Mouse (Mus musculus): ENCODE measurements around the gene Tspan14.

Gene Tspan14

GRCm38 (mm10) chr14:40988780-40989179 is 22.2 kb upstream of the Tspan14 start:
- H3K4me3 ChIP-seq (replicated peaks; ENCODE audit: low read length) = no peak overlapping the region
- H3K9me3 ChIP-seq (ENCODE audit: low read length) = no peaks in the 10 kb centered on the region
- no peaks in the 10 kb centered on the region for H3K36me3 ChIP-seq (ENCODE audit: insufficient read depth, low read length)
- TF ChIP-seq NANOG (IDR thresholded peaks at IDR 0.05; ENCODE audit: borderline replicate concordance, low read length) (no peak), CTCF (conservative IDR thresholded peaks at IDR 0.05; ENCODE audit: low read length) (no peak), POU5F1 (IDR thresholded peaks at IDR 0.05; ENCODE audit: borderline replicate concordance, low read length) (no peak)
- H3K27me3 ChIP-seq (ENCODE audit: insufficient read depth, low read length) = peaks cover 3% of the 10 kb centered on the region; the same call in 1 of the 2 replicates
- H3K4me1 ChIP-seq (replicated peaks; ENCODE audit: low read depth, low read length) = no peaks in the 10 kb centered on the region; the same call in 1 of the 2 replicates

GRCm38 (mm10) chr14:40987184-40987583 is 20.6 kb upstream of the Tspan14 start:
- Histone ChIP-seq H3K27me3 (ENCODE audit: insufficient read depth, low read length) (peaks cover 3% of the 10 kb centered on the region; the same call in 1 of the 2 replicates), H3K9me3 (ENCODE audit: low read length) (no peaks in the 10 kb centered on the region), H3K4me3 (replicated peaks; ENCODE audit: low read length) (no peak overlapping the region), H3K36me3 (ENCODE audit: insufficient read depth, low read length) (no peaks in the 10 kb centered on the region), H3K4me1 (replicated peaks; ENCODE audit: low read depth, low read length) (no peaks in the 10 kb centered on the region; the same call in 1 of the 2 replicates)
- TF ChIP-seq POU5F1 (IDR thresholded peaks at IDR 0.05; ENCODE audit: borderline replicate concordance, low read length) = no peak
- TF ChIP-seq NANOG (IDR thresholded peaks at IDR 0.05; ENCODE audit: borderline replicate concordance, low read length) = no peak
- TF ChIP-seq CTCF (conservative IDR thresholded peaks at IDR 0.05; ENCODE audit: low read length) = no peak

- Histone ChIP-seq H3K9me3 (ENCODE audit: low read length) (no peaks in the 10 kb centered on the region), H3K4me3 (replicated peaks; ENCODE audit: low read length) (no peak overlapping the region), H3K4me1 (replicated peaks; ENCODE audit: low read depth, low read length) (no peaks in the 10 kb centered on the region; the same call in 1 of the 2 replicates), H3K27me3 (ENCODE audit: insufficient read depth, low read length) (peaks cover 3% of the 10 kb centered on the region; the same call in 1 of the 2 replicates), H3K36me3 (ENCODE audit: insufficient read depth, low read length) (no peaks in the 10 kb centered on the region)
- TF ChIP-seq CTCF (conservative IDR thresholded peaks at IDR 0.05; ENCODE audit: low read length) = no peak
- no peak for TF ChIP-seq POU5F1 (IDR thresholded peaks at IDR 0.05; ENCODE audit: borderline replicate concordance, low read length)
- no peak for TF ChIP-seq NANOG (IDR thresholded peaks at IDR 0.05; ENCODE audit: borderline replicate concordance, low read length)
These were observed 19.0 kb upstream of the Tspan14 start for GRCm38 (mm10) chr14:40985635-40986034.

- Histone ChIP-seq H3K27me3 (ENCODE audit: insufficient read depth, low read length) (no peaks in the 10 kb centered on the region), H3K4me1 (replicated peaks; ENCODE audit: low read depth, low read length) (no peaks in the 10 kb centered on the region), H3K9me3 (ENCODE audit: low read length) (no peaks in the 10 kb centered on the region), H3K36me3 (ENCODE audit: insufficient read depth, low read length) (no peaks in the 10 kb centered on the region), H3K4me3 (replicated peaks; ENCODE audit: low read length) (no peak overlapping the region)
- no peak for TF ChIP-seq NANOG (IDR thresholded peaks at IDR 0.05; ENCODE audit: borderline replicate concordance, low read length)
- TF ChIP-seq CTCF (conservative IDR thresholded peaks at IDR 0.05; ENCODE audit: low read length) = no peak
- no peak for TF ChIP-seq POU5F1 (IDR thresholded peaks at IDR 0.05; ENCODE audit: borderline replicate concordance, low read length)
These were observed 13.1 kb upstream of the Tspan14 start for GRCm38 (mm10) chr14:40979723-40980122.

- Histone ChIP-seq H3K9me3 (ENCODE audit: low read length) (no peaks in the 10 kb centered on the region), H3K36me3 (ENCODE audit: insufficient read depth, low read length) (no peaks in the 10 kb centered on the region), H3K4me3 (replicated peaks; ENCODE audit: low read length) (no peak overlapping the region), H3K27me3 (ENCODE audit: insufficient read depth, low read length) (no peaks in the 10 kb centered on the region), H3K4me1 (replicated peaks; ENCODE audit: low read depth, low read length) (no peaks in the 10 kb centered on the region)
- no peak for TF ChIP-seq CTCF (conservative IDR thresholded peaks at IDR 0.05; ENCODE audit: low read length)
- no peak for TF ChIP-seq POU5F1 (IDR thresholded peaks at IDR 0.05; ENCODE audit: borderline replicate concordance, low read length)
- no peak for TF ChIP-seq NANOG (IDR thresholded peaks at IDR 0.05; ENCODE audit: borderline replicate concordance, low read length)
These were observed 12.4 kb upstream of the Tspan14 start for GRCm38 (mm10) chr14:40979002-40979401.

GRCm38 (mm10) chr14:40975127-40975721 is 8.6 kb upstream of the Tspan14 start:
- TF ChIP-seq NANOG (IDR thresholded peaks at IDR 0.05; ENCODE audit: borderline replicate concordance, low read length) (no peak), POU5F1 (IDR thresholded peaks at IDR 0.05; ENCODE audit: borderline replicate concordance, low read length) (no peak), CTCF (conservative IDR thresholded peaks at IDR 0.05; ENCODE audit: low read length) (peak; percentile 41)
- Histone ChIP-seq H3K4me3 (replicated peaks; ENCODE audit: low read length) (no peak overlapping the region), H3K9me3 (ENCODE audit: low read length) (no peaks in the 10 kb centered on the region), H3K27me3 (ENCODE audit: insufficient read depth, low read length) (no peaks in the 10 kb centered on the region), H3K4me1 (replicated peaks; ENCODE audit: low read depth, low read length) (peaks cover 5% of the 10 kb centered on the region; the same call in 1 of the 2 replicates), H3K36me3 (ENCODE audit: insufficient read depth, low read length) (no peaks in the 10 kb centered on the region)

- peaks cover 56% of the 10 kb centered on the region for H3K4me1 ChIP-seq (replicated peaks; ENCODE audit: low read depth, low read length)
- H3K9me3 ChIP-seq (ENCODE audit: low read length) = no peaks in the 10 kb centered on the region
- peak overlapping the region; percentile 83 for H3K4me3 ChIP-seq (replicated peaks; ENCODE audit: low read length)
These were observed 1.4 kb upstream of the Tspan14 start for GRCm38 (mm10) chr14:40968051-40968450.

GRCm38 (mm10) chr14:40967598-40967900 is 942 bp upstream of the Tspan14 start:
- Histone ChIP-seq H3K36me3 (ENCODE audit: insufficient read depth, low read length) (no peaks in the 10 kb centered on the region), H3K4me1 (replicated peaks; ENCODE audit: low read depth, low read length) (peaks cover 61% of the 10 kb centered on the region), H3K4me3 (replicated peaks; ENCODE audit: low read length) (peak overlapping the region; percentile 83), H3K9me3 (ENCODE audit: low read length) (no peaks in the 10 kb centered on the region), H3K27me3 (ENCODE audit: insufficient read depth, low read length) (no peaks in the 10 kb centered on the region)
- TF ChIP-seq POU5F1 (IDR thresholded peaks at IDR 0.05; ENCODE audit: borderline replicate concordance, low read length) (no peak), CTCF (conservative IDR thresholded peaks at IDR 0.05; ENCODE audit: low read length) (no peak), NANOG (IDR thresholded peaks at IDR 0.05; ENCODE audit: borderline replicate concordance, low read length) (no peak; the same call in 1 of the 2 replicates)

More at GRCm38 (mm10) chr14:40968051-40968450, 1.4 kb upstream of the Tspan14 start:
- Histone ChIP-seq H3K36me3 (ENCODE audit: insufficient read depth, low read length) (no peaks in the 10 kb centered on the region), H3K27me3 (ENCODE audit: insufficient read depth, low read length) (no peaks in the 10 kb centered on the region)
- no peak for TF ChIP-seq POU5F1 (IDR thresholded peaks at IDR 0.05; ENCODE audit: borderline replicate concordance, low read length)
- TF ChIP-seq NANOG (IDR thresholded peaks at IDR 0.05; ENCODE audit: borderline replicate concordance, low read length) = no peak
- TF ChIP-seq CTCF (conservative IDR thresholded peaks at IDR 0.05; ENCODE audit: low read length) = no peak
